In genomic region chr8:117501323-117501722, GRCm38 (mm10) we compare ENCODE assay signal across 29 mouse cellular contexts. TPM values are rescaled to one million over a fixed set of nuclear protein-coding genes. Genes with fewer than 3 reads are reported as not detected.
DNase-seq lines count a peak whose midpoint lies in the region; ATAC-seq and TF ChIP-seq lines count a peak whose summit lies in the region.
"Had no signal": no experiment of that assay in that cellular context is flagged by ENCODE, and none has a peak within 500 bp of the region (broad histone marks: within the 10 kb centered on the region; RNA-seq: fewer than 3 reads in every experiment).

No protein-coding gene starts in this region.

- peaks cover 2% of the 10 kb centered on the region; the same call in 1 of the 2 replicates for H3K27me3 ChIP-seq in heart, postnatal 0 days (ENCODE audit: control insufficient read depth, insufficient read depth, low read length)
- H3K27me3 ChIP-seq in megakaryocyte, embryonic 14.5 days (replicated peaks): no peaks in the 10 kb centered on the region
- no peaks in the 10 kb centered on the region for H3K27me3 ChIP-seq in small intestine, adult 2 months (ENCODE audit: control insufficient read depth, insufficient read depth, low read length)
- H3K27me3 ChIP-seq: Patski had no signal

- H3K36me3 ChIP-seq in heart, postnatal 0 days (replicated peaks; ENCODE audit: control insufficient read depth, insufficient read depth, low read length): no peaks in the 10 kb centered on the region
- H3K36me3 ChIP-seq in megakaryocyte, embryonic 14.5 days (replicated peaks; ENCODE audit: low read length): peaks cover 55% of the 10 kb centered on the region
- H3K36me3 ChIP-seq in small intestine, adult 2 months (ENCODE audit: control insufficient read depth, insufficient read depth, low read length): no peaks in the 10 kb centered on the region
- H3K36me3 ChIP-seq: embryonic facial prominence, embryonic 13.5 days; embryonic facial prominence, embryonic 15.5 days; forebrain, embryonic 10.5 days; forebrain, embryonic 12.5 days; G1E had no signal

- no peak overlapping the region for H3K4me3 ChIP-seq in heart, postnatal 0 days (ENCODE audit: low read depth, low read length)
- peak overlapping the region; percentile 88 for H3K4me3 ChIP-seq in megakaryocyte, embryonic 14.5 days (replicated peaks)
- H3K4me3 ChIP-seq in small intestine, adult 2 months (ENCODE audit: low read depth, low read length): no peak overlapping the region
- H3K4me3 ChIP-seq: embryonic facial prominence, embryonic 13.5 days; embryonic facial prominence, embryonic 15.5 days; erythroblast, embryonic 14.5 days; forebrain, embryonic 10.5 days; forebrain, embryonic 12.5 days had no signal

- peak; percentile 69 for ATAC-seq in heart, postnatal 0 days (ENCODE audit: insufficient read depth, low read depth)
- ATAC-seq in megakaryocyte, adult 5-6 weeks (ENCODE audit: poor library complexity, severe bottlenecking): no peak
- ATAC-seq: activated CD4-positive, CD25-positive, alpha-beta regulatory T cell, adult 4 months; CD4-positive, CD25-positive, alpha-beta regulatory T cell, adult 4 months; forebrain, embryonic 14.5 days; forebrain, embryonic 16.5 days; Patski had no signal

- no peak overlapping the region for H3K9ac ChIP-seq in heart, postnatal 0 days (replicated peaks; ENCODE audit: low read depth, low read length)
- H3K9ac ChIP-seq: embryonic facial prominence, embryonic 13.5 days; embryonic facial prominence, embryonic 15.5 days; forebrain, embryonic 12.5 days had no signal

- 49% methylated on average over 6 of the region's 6 CpGs for WGBS in heart, postnatal 0 days
- WGBS in small intestine, adult 2 months: 93% methylated on average over 6 of the region's 6 CpGs

- TF ChIP-seq EP300 in heart, postnatal 0 days (IDR thresholded peaks at IDR 0.05; ENCODE audit: low read depth): no peak

- no peak overlapping the region for H3K27ac ChIP-seq in heart, postnatal 0 days (ENCODE audit: low read depth)
- H3K27ac ChIP-seq in small intestine, adult 2 months (ENCODE audit: insufficient read depth, low read depth, low read length): peak overlapping the region; percentile 69
- H3K27ac ChIP-seq: embryonic facial prominence, embryonic 13.5 days; embryonic facial prominence, embryonic 15.5 days; forebrain, embryonic 10.5 days; forebrain, embryonic 12.5 days had no signal

- peaks cover 18% of the 10 kb centered on the region for H3K4me1 ChIP-seq in heart, postnatal 0 days (ENCODE audit: control insufficient read depth, insufficient read depth)
- H3K4me1 ChIP-seq in megakaryocyte, embryonic 14.5 days: peaks cover 74% of the 10 kb centered on the region
- peaks cover 22% of the 10 kb centered on the region for H3K4me1 ChIP-seq in small intestine, adult 2 months (ENCODE audit: control insufficient read depth, insufficient read depth, insufficient read length, low read length)

- intact Hi-C loops in heart, postnatal 36 days (cut with DNase I): no loop called here

- no peak for TF ChIP-seq POLR2A in small intestine, adult 2 months (IDR thresholded peaks at IDR 0.05; ENCODE audit: low read depth, low read length)

- peak; percentile 9 for DNase-seq in heart, adult 8-10 months (ENCODE audit: low spot score)
- no peak for DNase-seq in heart, adult 11 months
- DNase-seq in heart, postnatal 0 days (ENCODE audit: low spot score): peak; percentile 57
- no peak for DNase-seq in heart, postnatal 36 days
- DNase-seq in thymus, postnatal 0 days (ENCODE audit: low spot score): no peak
- DNase-seq: adrenal gland, adult 8-10 months; adrenal gland, postnatal 14 days; adrenal gland, postnatal 36 days; B cell, adult 2 months; cerebellum, adult 11-12 months; cerebellum, adult 8-10 months; cerebellum, adult 9-11 months; cerebellum, postnatal 14 days; cerebellum, postnatal 36 days; embryo, embryonic 11 days had no signal

- TF ChIP-seq CTCF in heart, postnatal 0 days (IDR thresholded peaks at IDR 0.05; ENCODE audit: low read depth): no peak
- no peak for TF ChIP-seq CTCF in small intestine, adult 2 months (IDR thresholded peaks at IDR 0.05; ENCODE audit: extremely low read depth, insufficient read length, insufficient replicate concordance, low read depth, low read length)

- H3K9me3 ChIP-seq in heart, postnatal 0 days (replicated peaks; ENCODE audit: control insufficient read depth, low read length): no peaks in the 10 kb centered on the region
- no peaks in the 10 kb centered on the region for H3K9me3 ChIP-seq in megakaryocyte, embryonic 14.5 days
- H3K9me3 ChIP-seq: embryonic facial prominence, embryonic 13.5 days; embryonic facial prominence, embryonic 15.5 days; forebrain, embryonic 10.5 days; forebrain, embryonic 12.5 days had no signal

- H3K4me2 ChIP-seq in heart, postnatal 0 days (ENCODE audit: low read depth, low read length): no peak overlapping the region
- H3K4me2 ChIP-seq: embryonic facial prominence, embryonic 13.5 days; embryonic facial prominence, embryonic 15.5 days; forebrain, embryonic 12.5 days had no signal

RNA-seq across cellular contexts. Expression of gene Plcg2, which starts 3.2 kb away (rescaled TPM):
- 10 to 100 TPM in 1 of 4 experiments, 1 to 10 TPM in 3; 5.3 to 10.4 (median 7.5) TPM for total RNA-seq in heart, adult 8-10 months (2022)
- total RNA-seq in heart, postnatal 0 days (2014; rRNA removed; ENCODE audit: low replicate concordance): 8.8 and 9.2 TPM in 2 replicates
- polyA plus RNA-seq in heart, postnatal 0 days (2015; fragmentation: Nextera tagmentation; extraction: Ambion mirVana): 4.9 and 5.0 TPM in 2 replicates
- total RNA-seq in heart, postnatal 36 days (2021): 1 to 10 TPM; 6.5 to 7.5 TPM
- 36.0 and 76.6 TPM in 2 replicates for polyA plus RNA-seq in megakaryocyte, embryonic 14.5 days (2012; ENCODE audit: insufficient read depth, low replicate concordance)
- total RNA-seq in megakaryocyte, adult 5-6 weeks (2015): 104 and 105 TPM in 2 replicates
- total RNA-seq in megakaryocyte, adult 5-6 weeks (2017): 164 and 180 TPM in 2 replicates
- polyA plus RNA-seq in small intestine, adult 2 months (2012; rRNA removed): 8.1 and 14.6 TPM in 2 replicates
- 7.8 and 8.4 TPM in 2 replicates for polyA plus RNA-seq in thymus, postnatal 0 days (2015; fragmentation: Nextera tagmentation; extraction: Ambion mirVana)
- total RNA-seq: G1E had no signal
- polyA plus RNA-seq: G1E had no signal

Comparison
In these comparisons a context has a peak if more than half of its experiments do, and no peak if none do; other contexts are left out.
1. DNase-seq: peak in heart, adult 8-10 months (single experiment) and heart, postnatal 0 days (single experiment); none in heart, adult 11 months (single experiment), heart, postnatal 36 days (0 of 2) and thymus, postnatal 0 days (single experiment).
2. RNA of gene Plcg2, which starts 3.2 kb away (total RNA-seq): 104 to 180 TPM in megakaryocyte, adult 5-6 weeks; 5.3 to 10.4 TPM in heart, adult 8-10 months, 8.8 to 9.2 TPM in heart, postnatal 0 days and 6.5 to 7.5 TPM in heart, postnatal 36 days; every median in the first group is over 4 times any median in the second.